Mouse (Mus musculus) embryo, embryonic 11 days (tissue): ENCODE results near the gene Btaf1.

Experiments
- DNase-seq: peaks from one replicate; pipeline ENCODE4 v3.0.0-alpha.2; 2015

Gene Btaf1

GRCm38 (mm10) chr19:36925671-36926552 lies at the start of gene Btaf1:
TSS of gene Btaf1 (plus strand) at chr19:36926079.
- peak; percentile 96 for DNase-seq

- no peak for DNase-seq
Measured at GRCm38 (mm10) chr19:36877329-36877728, 48.5 kb upstream of the Btaf1 start.

- DNase-seq: no peak
Measured at GRCm38 (mm10) chr19:36878743-36879495, 47.0 kb upstream of the Btaf1 start.

GRCm38 (mm10) chr19:36883119-36883518 lies 42.8 kb upstream of the Btaf1 start:
- DNase-seq: peak; percentile 46

- DNase-seq: peak; percentile 50
Measured at GRCm38 (mm10) chr19:36886316-36886715, 39.6 kb upstream of the Btaf1 start.

GRCm38 (mm10) chr19:36887706-36888105 lies 38.2 kb upstream of the Btaf1 start:
- no peak for DNase-seq

- DNase-seq: no peak
Measured at GRCm38 (mm10) chr19:36891746-36892145, 34.1 kb upstream of the Btaf1 start.

- DNase-seq: peak; percentile 74
Measured at GRCm38 (mm10) chr19:36896791-36897569, 28.9 kb upstream of the Btaf1 start.

GRCm38 (mm10) chr19:36897778-36898177 lies 28.1 kb upstream of the Btaf1 start:
- DNase-seq: peak; percentile 63

GRCm38 (mm10) chr19:36903377-36903776 lies 22.5 kb upstream of the Btaf1 start:
- no peak for DNase-seq

- DNase-seq: peak; percentile 91
Measured at GRCm38 (mm10) chr19:36904211-36905007, 21.5 kb upstream of the Btaf1 start.

GRCm38 (mm10) chr19:36909150-36909549 lies 16.7 kb upstream of the Btaf1 start:
- no peak for DNase-seq

- DNase-seq: peak; percentile 80
Measured at GRCm38 (mm10) chr19:36909676-36910292, 16.1 kb upstream of the Btaf1 start.

GRCm38 (mm10) chr19:36910424-36911045 lies 15.3 kb upstream of the Btaf1 start:
- DNase-seq: peak; percentile 66

- no peak for DNase-seq
Measured at GRCm38 (mm10) chr19:36913064-36913463, 12.8 kb upstream of the Btaf1 start.

- DNase-seq: no peak
Measured at GRCm38 (mm10) chr19:36916206-36916605, 9.7 kb upstream of the Btaf1 start.

GRCm38 (mm10) chr19:36916876-36917389 lies 8.9 kb upstream of the Btaf1 start:
- no peak for DNase-seq

- peak; percentile 91 for DNase-seq
Measured at GRCm38 (mm10) chr19:36918441-36919301, 7.2 kb upstream of the Btaf1 start.

GRCm38 (mm10) chr19:36919466-36919865 lies 6.4 kb upstream of the Btaf1 start, which contains the start of gene Fgfbp3:
TSS of gene Fgfbp3 (minus strand) at chr19:36919615.
- DNase-seq: peak; percentile 53

- peak; percentile 71 for DNase-seq
Measured at GRCm38 (mm10) chr19:36922015-36922414, 3.9 kb upstream of the Btaf1 start.
